Mouse (Mus musculus): Measurements from ENCODE around the gene Gabrg1.

- TF ChIP-seq CTCF (IDR thresholded peaks at IDR 0.05; ENCODE audit: extremely low read depth, insufficient read length, insufficient replicate concordance, low read depth, low read length) (no peak), POLR2A (IDR thresholded peaks at IDR 0.05; ENCODE audit: low read depth, low read length) (no peak)
Measured at GRCm38 (mm10) chr5:70843096-70843734, 798 bp upstream of the Gabrg1 start.

All from small intestine, adult 2 months (tissue).